Mouse (Mus musculus) spleen, postnatal 10 days (tissue): ENCODE measurements around the gene Epb41l3.

ENCODE experiments used
- DNase-seq, 2 experiments: peaks; one replicate each; pipeline ENCODE4 v3.0.0; 2021 to 2022; ENCODE audit warnings: low spot score in 2 of 2

Gene Epb41l3

DNA sequence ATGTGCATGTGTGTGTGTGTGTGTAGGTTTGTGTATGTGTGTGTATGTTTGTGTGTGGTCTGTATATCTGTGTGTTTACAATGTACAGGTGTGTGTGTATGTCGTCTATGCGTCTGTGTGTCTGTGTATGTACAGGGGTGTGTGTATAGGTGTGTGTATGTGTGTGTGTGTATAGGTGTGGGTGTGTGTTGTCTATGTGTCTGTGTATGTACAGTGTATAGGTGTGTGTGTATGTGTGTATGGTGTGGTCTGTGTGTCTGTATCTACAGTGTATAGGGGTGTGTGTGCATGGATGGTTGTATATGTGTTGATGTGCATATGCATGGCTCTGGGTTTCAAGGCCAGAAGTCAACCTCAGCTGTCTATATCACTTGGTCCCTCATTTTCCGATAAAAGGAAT is 161.7 kb downstream of the Epb41l3 start:
- no peak for DNase-seq

DNA sequence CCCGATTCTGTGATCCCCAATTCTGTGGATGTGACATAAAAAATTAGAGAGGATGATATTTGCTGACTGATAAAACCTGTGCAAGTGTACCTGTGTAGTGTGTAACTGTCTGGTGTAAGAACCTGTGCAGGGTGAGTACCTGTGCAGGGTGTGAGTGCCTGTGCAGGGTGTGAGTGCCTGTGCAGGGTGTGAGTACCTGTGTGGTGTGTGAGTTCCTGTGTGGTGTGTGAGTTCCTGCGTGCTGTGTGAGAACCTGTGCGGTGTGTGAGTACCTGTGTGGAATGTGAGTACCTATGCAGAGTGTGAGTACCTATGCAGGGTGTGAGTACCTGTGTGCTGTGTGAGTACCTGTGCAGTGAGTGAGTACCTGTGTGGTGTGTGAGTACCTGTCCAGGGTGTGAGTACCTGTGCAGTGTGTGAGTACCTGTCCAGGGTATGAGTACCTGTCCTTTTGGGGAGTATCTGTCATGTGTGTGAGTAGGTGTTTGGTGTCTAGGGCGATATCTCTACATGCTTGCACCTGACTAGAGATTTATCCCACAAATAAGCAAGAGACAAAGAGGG is 163.4 kb downstream of the Epb41l3 start:
- no peak for DNase-seq

DNA sequence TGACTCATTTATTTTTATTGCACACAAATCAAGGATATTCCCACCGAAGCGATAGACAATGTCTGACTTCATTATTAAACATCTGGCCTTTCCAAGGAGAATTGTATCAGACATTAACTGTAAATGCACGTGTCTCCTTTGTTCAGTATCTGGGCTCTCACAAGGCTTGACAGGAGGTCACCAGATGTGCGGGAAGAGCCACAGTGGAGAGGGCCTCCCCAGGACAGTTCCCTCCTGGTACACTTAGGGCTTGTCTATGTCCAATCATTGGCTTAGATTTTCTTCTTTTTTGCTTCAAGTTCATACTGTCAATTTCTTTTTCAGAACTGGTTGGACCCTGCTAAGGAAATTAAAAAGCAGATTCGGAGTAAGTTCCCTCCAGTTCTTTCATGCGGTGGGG is 163.9 kb downstream of the Epb41l3 start:
- no peak for DNase-seq

DNA sequence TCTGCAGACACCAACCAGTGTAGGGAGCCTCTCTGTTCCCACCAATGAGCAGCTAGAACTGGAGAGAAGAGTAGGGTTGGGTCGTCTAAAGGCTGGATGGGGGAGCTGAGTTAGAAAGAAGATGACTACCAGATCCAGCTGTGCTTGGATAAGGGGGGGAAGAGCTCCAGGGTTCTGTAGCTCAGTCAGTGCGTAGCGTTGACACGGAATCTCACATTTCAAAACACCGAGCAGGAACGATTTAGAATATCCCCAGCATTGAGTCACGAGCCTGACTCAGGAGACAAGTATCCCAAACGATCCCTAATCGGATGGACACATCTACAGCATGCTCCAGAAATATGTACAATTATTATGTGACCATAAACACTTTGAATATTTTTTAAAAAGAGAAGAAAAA is 180.4 kb downstream of the Epb41l3 start:
- no peak for DNase-seq

DNA sequence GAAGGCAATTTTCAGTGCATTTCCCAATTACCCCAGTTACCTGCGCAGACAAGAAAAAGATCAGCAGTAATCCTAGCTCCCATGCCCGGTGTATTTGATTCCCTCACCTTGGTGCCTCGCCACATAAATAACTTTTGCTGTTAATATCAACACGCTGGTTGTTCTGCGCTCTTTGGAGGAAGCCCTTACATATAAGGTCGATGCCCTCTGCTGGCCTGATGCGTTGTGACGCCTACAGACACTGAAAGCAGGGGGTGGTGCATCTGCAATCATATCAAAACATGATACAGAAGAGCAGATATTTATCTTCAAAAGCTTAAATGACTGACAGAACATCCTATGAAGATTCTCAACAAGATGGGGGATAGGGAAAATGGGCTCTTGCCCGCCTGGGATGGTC is 181.0 kb downstream of the Epb41l3 start:
- no peak for DNase-seq

DNA sequence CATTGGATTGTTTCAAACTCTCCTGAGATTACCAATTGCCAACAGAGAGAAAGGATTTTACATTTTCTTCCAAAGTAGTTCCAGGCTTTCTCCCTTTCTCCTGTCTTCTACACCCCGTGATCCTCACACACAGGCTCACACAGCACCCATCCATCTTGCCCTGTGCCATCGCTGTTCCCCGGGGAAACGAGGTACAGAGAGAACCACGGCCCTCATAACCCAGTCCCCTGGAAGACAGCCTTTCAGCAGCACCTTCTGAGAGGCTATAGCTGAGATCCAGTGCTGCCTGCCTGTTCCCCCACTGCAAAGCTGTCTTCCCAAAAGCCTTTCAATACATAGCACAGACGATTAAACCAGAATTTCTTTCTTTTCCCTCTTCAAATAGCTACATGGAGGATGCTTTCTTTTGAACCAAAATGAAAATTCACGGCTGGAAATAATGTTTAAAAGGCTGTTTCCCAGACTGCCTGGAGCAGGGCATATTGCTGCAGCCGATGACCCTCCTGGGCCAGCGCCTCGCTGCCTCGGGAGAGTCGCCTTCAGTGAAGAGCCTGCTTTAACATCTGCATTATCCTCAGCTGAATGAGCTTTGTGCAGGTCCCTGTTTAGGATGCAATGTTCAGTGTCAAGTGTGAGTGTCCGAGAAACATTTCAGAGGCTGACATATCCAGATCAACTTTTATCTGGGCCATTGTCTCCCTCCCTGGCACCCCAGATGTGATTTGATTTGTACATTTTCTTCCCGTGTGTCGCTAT is 188.5 kb downstream of the Epb41l3 start:
- DNase-seq: no peak

DNA sequence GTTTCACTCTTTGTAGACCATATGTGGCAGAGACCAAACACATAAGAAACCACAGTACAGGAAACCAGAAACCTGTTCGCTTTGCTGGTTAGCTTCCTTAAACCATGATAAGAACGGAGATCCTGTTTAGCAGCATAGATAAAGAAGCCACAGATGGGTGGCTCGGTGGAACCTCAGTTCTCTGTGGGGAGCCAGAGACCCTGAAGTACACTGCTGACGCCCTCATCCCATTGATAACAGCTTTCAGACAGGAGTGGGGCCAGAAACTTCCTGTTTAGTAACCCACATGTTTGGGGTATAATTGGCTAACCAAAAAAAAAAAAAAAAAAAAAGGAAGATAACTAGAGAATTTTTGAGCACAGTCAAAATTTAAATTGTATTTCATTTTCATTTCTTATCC is 189.7 kb downstream of the Epb41l3 start:
- no peak for DNase-seq

DNA sequence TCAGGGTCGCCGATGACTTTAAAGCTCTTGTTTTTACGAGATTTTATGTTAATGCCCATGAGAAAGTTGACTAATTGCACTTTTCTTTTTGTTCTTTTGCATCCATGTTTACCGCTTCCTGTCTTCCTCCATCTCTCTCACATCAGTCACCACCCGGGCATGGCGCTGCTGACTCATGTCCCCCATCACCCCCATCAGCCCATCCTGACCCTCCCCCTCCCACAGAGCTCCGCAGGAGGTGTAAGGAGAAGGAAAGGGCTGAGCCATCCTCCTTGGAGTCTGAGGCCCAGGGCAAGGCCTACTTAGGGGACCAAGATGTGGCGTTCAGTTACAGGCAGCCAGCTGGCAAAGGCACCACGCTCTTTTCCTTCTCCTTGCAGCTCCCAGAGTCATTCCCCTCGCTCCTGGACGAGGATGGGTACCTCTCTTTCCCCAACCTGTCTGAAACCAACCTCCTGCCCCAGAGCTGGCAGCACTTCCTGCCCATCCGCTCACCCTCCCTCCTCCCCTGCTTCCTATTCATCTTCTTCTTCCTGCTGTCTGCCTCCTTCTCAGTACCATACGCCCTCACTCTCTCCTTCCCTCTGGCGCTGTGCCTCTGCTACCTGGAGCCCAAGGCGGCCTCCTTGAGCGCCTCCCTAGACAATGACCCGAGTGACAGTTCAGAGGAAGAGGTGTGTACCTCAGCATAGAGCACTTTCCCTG is 190.4 kb downstream of the Epb41l3 start:
- no peak for DNase-seq

DNA sequence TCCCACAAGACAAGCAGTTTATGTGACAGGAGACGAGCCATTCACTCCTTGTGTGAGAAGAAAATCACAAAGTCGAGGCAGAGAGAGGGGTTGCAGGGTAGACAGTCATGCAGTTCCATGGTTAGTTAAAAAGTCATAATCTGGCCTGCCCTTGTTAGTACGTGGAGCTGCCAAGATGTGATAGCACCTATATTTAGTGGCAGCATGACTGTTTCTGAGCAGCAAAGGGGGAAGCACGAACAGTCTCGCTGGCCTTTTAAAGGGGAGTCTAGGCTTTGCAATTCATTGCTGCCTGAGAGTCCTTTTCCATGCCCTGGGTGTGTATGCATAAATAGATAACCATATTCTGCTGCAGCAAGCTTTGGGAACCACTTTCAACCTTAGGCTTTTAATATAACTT is 191.5 kb downstream of the Epb41l3 start:
- DNase-seq: no peak

DNA sequence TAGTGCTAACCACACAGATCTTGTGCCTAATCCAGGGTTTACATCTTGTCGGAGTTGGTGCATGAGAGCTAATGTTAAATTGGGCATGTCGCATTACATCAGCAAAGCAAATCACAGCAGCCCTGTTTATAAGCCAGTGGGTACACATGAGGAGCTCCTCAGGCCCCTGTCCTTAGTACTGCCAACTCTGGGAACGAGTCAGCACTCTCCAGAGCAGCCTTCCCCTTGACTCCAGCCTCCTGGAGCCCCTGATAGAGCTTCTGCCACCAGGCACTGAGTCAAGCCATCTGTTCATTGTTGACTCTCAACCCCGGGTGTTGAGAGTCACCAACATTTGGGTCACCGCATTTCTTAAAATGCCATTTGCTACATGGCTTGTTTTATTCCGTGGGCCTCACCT is 192.0 kb downstream of the Epb41l3 start:
- DNase-seq: no peak

DNA sequence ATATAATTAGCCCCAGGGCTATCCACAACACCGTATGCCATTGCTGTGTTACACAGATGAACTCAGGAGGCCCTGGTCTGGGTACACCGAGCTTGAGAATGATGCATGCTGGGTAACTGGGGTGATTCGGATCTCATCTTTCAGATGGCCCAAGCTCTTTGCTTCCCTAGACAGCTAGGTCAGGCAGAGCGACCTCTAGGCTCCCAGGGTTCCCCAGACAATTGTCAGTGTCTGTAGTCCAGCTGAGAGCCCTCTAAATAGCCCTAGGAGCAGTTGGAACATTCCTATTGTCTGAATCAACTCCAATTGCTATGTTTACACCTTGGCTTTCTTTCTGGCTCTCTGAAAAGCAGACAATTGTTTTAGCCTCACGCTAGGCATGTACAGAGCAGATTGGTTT is 201.9 kb downstream of the Epb41l3 start:
- no peak for DNase-seq

DNA sequence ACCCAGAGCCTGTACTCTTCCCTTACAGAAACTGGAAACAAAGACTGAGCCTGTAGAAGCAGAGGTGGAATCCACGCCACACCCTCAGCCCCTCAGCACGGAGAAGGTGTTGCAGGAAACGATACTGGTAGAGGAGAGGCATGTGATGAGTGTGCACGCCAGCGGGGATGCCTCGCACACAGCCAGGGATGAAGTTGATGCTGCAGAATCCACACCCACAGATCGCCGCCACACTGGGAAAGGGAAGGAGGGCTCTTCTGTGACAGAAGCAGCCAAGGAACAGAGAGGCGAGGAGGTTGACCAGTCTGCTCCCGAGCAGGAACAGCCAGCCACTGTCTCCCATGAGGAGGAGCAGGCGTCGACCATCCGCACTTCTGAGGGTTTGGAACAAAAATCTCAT is 209.0 kb downstream of the Epb41l3 start:
- no peak for DNase-seq

DNA sequence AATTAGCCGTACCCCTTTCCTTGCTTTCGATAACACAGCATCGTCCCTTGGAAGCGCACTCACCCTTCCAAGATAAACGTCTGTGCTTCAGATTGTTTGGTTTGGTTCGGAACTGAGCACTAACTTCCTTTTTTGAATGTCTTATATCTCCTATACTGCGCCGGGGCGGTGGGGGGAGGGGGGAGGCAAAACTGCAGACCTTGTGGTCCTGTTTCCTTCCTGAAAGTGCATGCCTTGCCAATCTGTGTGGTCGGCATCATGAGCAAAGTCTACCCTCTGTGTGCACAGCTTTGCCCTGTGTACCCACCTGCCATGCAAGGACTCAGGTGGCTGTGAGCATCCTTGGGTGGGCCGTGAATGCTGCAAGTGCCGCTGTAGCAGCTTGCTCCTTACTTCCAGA is 212.6 kb downstream of the Epb41l3 start:
- no peak for DNase-seq

DNA sequence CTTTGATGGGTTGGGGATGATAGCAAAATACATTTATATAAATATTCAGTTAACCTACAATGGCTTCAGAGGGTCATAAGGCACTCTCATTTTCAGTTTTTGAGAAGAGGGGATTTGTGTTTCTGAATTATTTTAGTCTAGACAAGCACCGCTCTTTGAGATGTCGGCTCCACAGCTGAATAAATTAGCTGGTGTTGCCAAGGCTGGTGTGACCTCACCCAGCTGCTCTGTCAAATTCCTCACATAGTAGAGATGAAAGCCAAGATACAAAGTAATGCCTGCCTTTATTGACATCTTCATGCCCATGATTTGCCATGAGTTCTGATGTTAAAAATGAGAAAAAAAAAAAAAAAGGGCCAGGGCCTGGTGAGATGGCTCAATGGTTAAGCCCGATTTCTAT is 214.8 kb downstream of the Epb41l3 start:
- no peak for DNase-seq

DNA sequence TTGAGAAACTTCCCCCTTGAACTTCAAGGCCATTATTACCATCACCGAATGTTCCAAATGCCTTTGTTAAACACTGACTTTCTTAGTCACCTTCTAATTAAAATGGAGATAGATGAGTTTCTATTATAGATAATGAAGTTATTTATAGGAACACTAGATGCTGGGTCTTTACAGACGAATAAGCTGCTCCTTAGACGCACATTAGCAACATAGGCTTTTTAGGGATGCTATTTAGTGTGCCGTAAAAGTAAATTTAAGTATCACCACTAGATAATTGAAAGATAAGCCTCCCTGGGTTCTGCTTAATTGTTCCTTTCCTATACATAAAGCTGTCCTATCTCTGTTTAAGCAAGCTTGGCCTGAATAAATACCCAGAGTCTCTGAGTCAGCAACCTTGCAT is 226.1 kb downstream of the Epb41l3 start:
- DNase-seq: no peak

DNA sequence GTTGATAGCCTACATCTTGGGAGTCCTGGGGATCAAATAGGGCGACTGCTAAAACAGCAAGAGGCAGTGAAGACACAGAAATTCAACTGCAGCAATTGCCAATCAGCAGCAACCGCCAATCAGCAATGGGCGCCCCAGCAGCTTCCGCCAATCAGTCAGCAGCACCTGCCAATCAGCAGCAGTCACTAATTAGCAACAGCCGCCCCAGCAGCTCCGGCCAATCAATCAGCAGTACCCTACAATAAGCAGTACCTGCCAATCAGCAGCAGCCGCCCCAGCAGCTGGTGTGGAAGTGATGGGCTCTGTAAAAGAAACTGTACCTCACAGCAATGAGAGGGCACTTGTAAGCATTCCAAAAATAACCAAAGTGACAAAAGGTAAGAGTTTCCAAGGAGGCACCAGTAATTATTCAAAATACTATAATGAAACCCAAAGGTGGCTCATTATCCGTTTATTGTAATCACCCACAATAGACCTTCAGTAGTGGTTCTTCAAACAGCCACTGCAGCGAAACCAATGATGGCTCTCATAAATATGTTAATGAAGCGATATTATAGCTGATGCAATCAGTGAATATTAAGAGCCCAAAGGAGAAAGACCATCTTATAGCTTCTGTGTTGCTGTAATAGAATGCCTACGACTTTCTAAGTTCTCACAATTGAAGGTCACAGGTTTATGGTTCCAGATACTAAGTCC is 228.2 kb downstream of the Epb41l3 start:
- DNase-seq: no peak

DNA sequence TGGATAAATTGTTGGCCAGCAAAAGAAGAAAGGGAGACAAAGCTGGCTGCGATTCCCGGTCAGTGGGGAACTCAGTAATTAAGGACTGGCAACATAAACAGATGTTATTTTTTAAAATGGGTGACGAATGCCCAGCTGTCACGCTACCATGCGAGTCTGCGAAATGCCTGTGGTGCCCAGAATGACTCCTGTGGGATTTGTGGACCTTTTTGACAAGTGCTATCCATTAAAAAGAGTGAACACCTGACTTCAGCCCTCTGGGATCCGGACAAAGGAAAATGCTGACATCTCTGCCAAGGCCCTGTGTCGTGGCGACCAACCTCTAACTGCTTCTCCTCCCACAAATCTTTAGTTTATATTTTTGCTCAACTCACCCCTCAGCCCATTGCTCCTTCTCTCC is 232.2 kb downstream of the Epb41l3 start:
- no peak for DNase-seq

DNA sequence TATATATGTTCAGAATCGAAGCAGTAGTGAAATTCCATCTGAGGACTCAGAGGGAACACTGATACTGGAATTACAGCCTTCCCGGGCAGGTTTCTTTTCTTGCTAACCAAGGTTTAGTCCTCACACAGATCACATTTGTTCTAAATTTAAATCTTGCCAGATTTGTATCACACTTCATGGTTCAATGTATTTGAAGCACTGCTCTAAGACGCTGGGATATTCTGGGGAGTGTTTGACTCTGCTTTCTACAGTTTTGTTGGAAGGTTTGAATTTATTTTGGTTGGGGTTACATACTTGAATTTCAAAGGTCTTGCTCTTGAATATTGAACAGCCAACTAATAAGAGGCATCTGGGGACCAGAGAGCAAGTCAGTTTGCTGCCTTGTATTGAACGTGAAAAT is 234.4 kb downstream of the Epb41l3 start:
- no peak for DNase-seq

DNA sequence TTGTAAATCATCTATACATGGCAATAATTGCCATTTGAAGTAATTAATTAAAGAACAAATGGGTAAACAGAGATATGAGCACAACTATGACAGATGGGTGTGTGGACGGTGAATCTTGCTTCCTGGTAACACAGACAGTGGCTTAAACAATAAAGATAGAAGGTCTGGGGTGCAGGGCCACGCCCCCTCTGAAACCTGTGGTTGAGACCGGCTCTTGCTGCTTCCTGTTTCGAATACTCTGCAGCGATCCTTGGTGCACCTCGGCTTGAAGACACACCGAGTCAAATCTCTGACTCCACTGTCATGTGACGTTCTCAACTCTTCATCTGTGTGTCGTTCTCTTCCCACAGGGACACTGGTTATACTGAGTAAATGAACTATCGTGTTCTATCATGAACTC is 245.0 kb downstream of the Epb41l3 start:
- DNase-seq: peak in 1 of 2 experiments; percentile 21

DNA sequence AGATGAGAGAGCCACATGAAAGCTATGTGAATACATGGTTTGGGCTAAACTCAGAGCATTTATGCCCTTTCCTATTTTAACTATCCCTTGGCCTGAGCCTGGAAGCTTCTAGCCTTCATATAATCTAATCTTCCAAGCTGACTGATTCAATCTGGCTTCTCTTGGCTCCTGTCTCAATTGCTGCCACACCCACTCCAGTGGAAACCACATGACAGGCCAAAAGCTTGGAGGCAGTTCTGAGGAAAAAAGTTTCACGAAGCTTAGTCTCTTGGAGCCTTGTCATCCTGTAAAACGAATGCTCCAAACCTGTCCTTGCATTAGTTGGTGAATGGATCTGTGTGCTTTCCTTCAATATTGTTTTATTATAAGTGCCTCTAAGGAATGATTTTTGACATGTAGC is 247.2 kb downstream of the Epb41l3 start:
- DNase-seq: no peak
